Mouse (Mus musculus) liver, embryonic 14.5 days (tissue): ENCODE data around the gene Ace.

ENCODE experiments used
- CTCF ChIP-seq: IDR thresholded peaks from 2 replicates; pipeline ENCODE4 v1.5.1; 2016; ENCODE audit warnings: antibody characterized with exemption, low read depth, control low read depth
- EP300 ChIP-seq: IDR thresholded peaks from 2 replicates; pipeline ENCODE4 v1.6.1; 2016; ENCODE audit warnings: antibody characterized with exemption, low read depth

GRCm38 (mm10) chr11:105936200-105936599, 31.5 kb upstream of the Ace start:
- no peak for TF ChIP-seq EP300
- no peak for TF ChIP-seq CTCF
